Mouse (Mus musculus) right cerebral cortex, adult 18-20 months (tissue): ENCODE results near the gene Ulk3.

Experiments used
- DNase-seq: peaks from one replicate; pipeline ENCODE4 v3.0.0; 2022; ENCODE audit warnings: mixed read lengths

Ulk3 gene

DNA sequence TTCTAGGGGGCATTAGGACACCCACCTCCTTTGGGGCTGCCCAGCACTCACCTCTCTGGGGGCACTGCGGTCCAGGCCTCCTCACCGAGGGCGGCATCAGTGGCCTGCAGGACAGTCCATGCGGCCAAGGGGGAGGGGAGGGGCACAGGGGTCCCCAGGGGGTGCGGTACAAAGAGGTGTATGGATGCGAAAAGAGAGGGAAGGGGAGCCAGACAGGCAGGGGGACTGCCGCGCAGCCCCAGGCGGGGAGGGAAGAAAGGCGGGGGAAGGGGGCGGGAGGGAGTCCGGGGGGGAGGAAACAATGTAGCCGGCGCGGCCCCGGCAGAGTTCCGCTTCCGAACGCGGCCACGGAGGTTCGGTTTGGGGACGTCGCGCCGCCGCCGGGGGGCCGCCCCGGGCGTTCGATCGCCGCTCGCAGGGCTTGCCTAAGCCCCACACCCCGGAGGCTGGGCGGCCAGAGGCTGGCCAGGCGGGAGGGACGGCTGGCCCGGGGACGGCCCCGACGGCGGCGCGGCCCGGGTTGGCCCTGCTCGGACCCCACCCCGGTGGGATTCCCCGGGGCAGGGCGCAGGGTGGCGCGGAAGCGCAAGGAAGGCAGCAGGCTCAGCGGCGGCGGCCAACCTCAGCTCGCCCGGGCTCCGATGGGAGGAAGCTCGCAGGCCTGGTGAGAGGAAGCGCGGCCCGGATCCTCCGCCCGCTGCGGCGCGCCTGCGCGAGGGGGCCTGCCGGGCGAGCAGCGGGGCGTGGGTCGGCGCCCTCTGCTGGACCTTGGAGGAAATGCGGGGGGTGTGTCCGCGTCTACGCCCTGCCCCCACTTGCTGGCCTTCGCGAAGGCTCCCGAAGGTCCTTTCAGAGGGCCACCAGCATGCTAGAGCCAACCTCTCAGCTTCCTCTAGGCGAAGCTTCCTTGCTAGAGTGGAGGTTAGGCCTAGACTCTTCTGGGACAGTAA lies 56.0 kb downstream of the Ulk3 start:
- DNase-seq: peak; percentile 89
